Mouse (Mus musculus) embryonic fibroblast, embryonic 13.5 days (primary cell): ENCODE measurements around the gene Clrn3. TPM values are rescaled to one million over a fixed set of nuclear protein-coding genes. Genes with fewer than 3 reads are reported as not detected.

ENCODE experiments used
- H3K27ac ChIP-seq: 2 replicates; pipeline ENCODE4 v1.5.1; 2012; ENCODE audit warnings: low read length, control low read depth, inconsistent platforms; ENCODE audit not compliant: insufficient read depth
- H3K4me1 ChIP-seq: 2 replicates; pipeline ENCODE4 v1.6.1; 2011; ENCODE audit warnings: low read length; ENCODE audit not compliant: control insufficient read depth, insufficient read depth
- H3K4me3 ChIP-seq: 2 replicates; pipeline ENCODE4 v1.5.1; 2011; ENCODE audit warnings: mild to moderate bottlenecking, control low read depth, low read length; ENCODE audit not compliant: insufficient read depth
- CTCF ChIP-seq: IDR thresholded peaks from 2 replicates; pipeline ENCODE4 v1.5.1; 2011; ENCODE audit warnings: mild to moderate bottlenecking, control low read depth, low read length, moderate library complexity, borderline replicate concordance; ENCODE audit not compliant: insufficient read depth
- POLR2A ChIP-seq: IDR thresholded peaks from 2 replicates; pipeline ENCODE4 v1.6.1; 2011; ENCODE audit warnings: low read depth, mild to moderate bottlenecking, control low read depth, low read length, moderate library complexity
- polyA plus RNA-seq: library from polyadenylated mRNA; stranded (reverse); fragments of >200 nt; gene quantifications from 2 replicates; pipeline ENCODE4 v1.2.4, GENCODE M21; 2011; ENCODE audit warnings: low read depth; ENCODE audit not compliant: missing spikeins, insufficient read length

Clrn3 gene
- polyA plus RNA-seq, 1 experiment, result not detected

GRCm38 (mm10) chr7:135495303-135495702, 33.2 kb downstream of the Clrn3 start:
- Histone ChIP-seq H3K4me1 (0 out of 2 replicates have a peak, but pooled peaks cover 4% of the 10 kb centered on the region), H3K27ac (no peak overlapping the region), H3K4me3 (no peak overlapping the region)
- TF ChIP-seq CTCF (peak; percentile 51; the same call in 1 of the 2 replicates), POLR2A (no peak)

GRCm38 (mm10) chr7:135490500-135490886, 38.0 kb downstream of the Clrn3 start:
- no peak overlapping the region for H3K27ac ChIP-seq

GRCm38 (mm10) chr7:135489724-135490499, 38.5 kb downstream of the Clrn3 start:
- Histone ChIP-seq H3K27ac (no peak overlapping the region), H3K4me3 (no peak overlapping the region), H3K4me1 (0 out of 2 replicates have a peak, but pooled peaks cover 8% of the 10 kb centered on the region)
- no peak for TF ChIP-seq POLR2A
- no peak for TF ChIP-seq CTCF

More at GRCm38 (mm10) chr7:135490500-135490886, 38.0 kb downstream of the Clrn3 start:
- H3K4me1 ChIP-seq, result 0 out of 2 replicates have a peak, but pooled peaks cover 8% of the 10 kb centered on the region
- H3K4me3 ChIP-seq, result no peak overlapping the region
- TF ChIP-seq CTCF (no peak), POLR2A (no peak)

GRCm38 (mm10) chr7:135488214-135488810, 40.1 kb downstream of the Clrn3 start:
- no peak overlapping the region for H3K27ac ChIP-seq
- TF ChIP-seq CTCF, result peak; percentile 39; the same call in 1 of the 2 replicates
- no peak for TF ChIP-seq POLR2A
- H3K4me3 ChIP-seq, result no peak overlapping the region
- H3K4me1 ChIP-seq, result 0 out of 2 replicates have a peak, but pooled peaks cover 8% of the 10 kb centered on the region

- Histone ChIP-seq H3K4me1 (0 out of 2 replicates have a peak, but pooled peaks cover 8% of the 10 kb centered on the region), H3K27ac (no peak overlapping the region), H3K4me3 (no peak overlapping the region)
- TF ChIP-seq POLR2A, result no peak
- peak; percentile 87 for TF ChIP-seq CTCF
Measured at GRCm38 (mm10) chr7:135487423-135487822, 41.0 kb downstream of the Clrn3 start.

- Histone ChIP-seq H3K4me3 (no peak overlapping the region), H3K4me1 (0 out of 2 replicates have a peak, but pooled peaks cover 8% of the 10 kb centered on the region), H3K27ac (no peak overlapping the region)
- TF ChIP-seq CTCF, result no peak
- TF ChIP-seq POLR2A, result no peak
Measured at GRCm38 (mm10) chr7:135486645-135487382, 41.6 kb downstream of the Clrn3 start.

GRCm38 (mm10) chr7:135485796-135486410, 42.6 kb downstream of the Clrn3 start:
- no peak overlapping the region for H3K4me3 ChIP-seq
- H3K27ac ChIP-seq, result no peak overlapping the region
- TF ChIP-seq CTCF, result peak; percentile 68
- TF ChIP-seq POLR2A, result no peak
- H3K4me1 ChIP-seq, result 0 out of 2 replicates have a peak, but pooled peaks cover 8% of the 10 kb centered on the region

GRCm38 (mm10) chr7:135485116-135485795, 43.2 kb downstream of the Clrn3 start:
- no peak overlapping the region for H3K4me3 ChIP-seq
- TF ChIP-seq CTCF (no peak), POLR2A (no peak)
- H3K4me1 ChIP-seq, result 0 out of 2 replicates have a peak, but pooled peaks cover 4% of the 10 kb centered on the region
- no peak overlapping the region for H3K27ac ChIP-seq

GRCm38 (mm10) chr7:135484341-135484740, 44.1 kb downstream of the Clrn3 start:
- no peak for TF ChIP-seq POLR2A
- TF ChIP-seq CTCF, result no peak
- H3K4me3 ChIP-seq, result no peak overlapping the region
- no peak overlapping the region for H3K27ac ChIP-seq
- H3K4me1 ChIP-seq, result no peaks in the 10 kb centered on the region
